Mouse (Mus musculus): ENCODE measurements around the gene Lrrc57. TPM values are rescaled to one million over a fixed set of nuclear protein-coding genes. Genes with fewer than 3 reads are reported as not detected.

Gene Lrrc57
- polyA plus RNA-seq, 1 experiment = 3.5 TPM

- DNase-seq (ENCODE audit: low read depth in 1 of 2, low spot score in 2 of 2) = peak; percentile 77 to 85
- H3K27ac ChIP-seq (ENCODE audit: insufficient read depth, low read length) = peak within 1 kb of the TSS; percentile 78
- H3K36me3 ChIP-seq (ENCODE audit: control insufficient read depth, insufficient read depth, low read length) = no peaks in the 10 kb centered on the region
- under 1% methylated on average over 50 of the region's 50 CpGs for WGBS
- peak within 1 kb of the TSS; percentile 81 for H3K4me3 ChIP-seq (ENCODE audit: extremely low read depth, insufficient read depth, insufficient read length)
- H3K27me3 ChIP-seq (ENCODE audit: control insufficient read depth, insufficient read depth, low read length) = no peaks in the 10 kb centered on the region
- H3K4me1 ChIP-seq (ENCODE audit: control insufficient read depth, insufficient read depth, insufficient read length) = peaks cover 3% of the 10 kb centered on the region; the same call in 1 of the 2 replicates
- TF ChIP-seq POLR2A (IDR thresholded peaks at IDR 0.05; ENCODE audit: low read depth, low read length) (peak; percentile 35; the same call in 1 of the 2 replicates), CTCF (IDR thresholded peaks at IDR 0.05; ENCODE audit: extremely low read depth, insufficient read depth, insufficient read length, insufficient replicate concordance) (no peak)
Observed at GRCm38 (mm10) chr2:120563235-120563990, 45.9 kb downstream of the Lrrc57 start, which contains the start of gene Zfp106. Zfp106 (minus strand) TSS chr2:120563843.

- TF ChIP-seq POLR2A (IDR thresholded peaks at IDR 0.05; ENCODE audit: low read depth, low read length) = no peak
- TF ChIP-seq CTCF (IDR thresholded peaks at IDR 0.05; ENCODE audit: extremely low read depth, insufficient read depth, insufficient read length, insufficient replicate concordance) = no peak
- 12% methylated on average over 9 of the region's 9 CpGs for WGBS
- no peak for DNase-seq (ENCODE audit: low read depth in 1 of 2, low spot score in 2 of 2)
- Histone ChIP-seq H3K4me3 (ENCODE audit: extremely low read depth, insufficient read depth, insufficient read length) (peak overlapping the region; percentile 81), H3K27ac (ENCODE audit: insufficient read depth, low read length) (peak overlapping the region; percentile 78), H3K27me3 (ENCODE audit: control insufficient read depth, insufficient read depth, low read length) (no peaks in the 10 kb centered on the region), H3K4me1 (ENCODE audit: control insufficient read depth, insufficient read depth, insufficient read length) (peaks cover 3% of the 10 kb centered on the region; the same call in 1 of the 2 replicates), H3K36me3 (ENCODE audit: control insufficient read depth, insufficient read depth, low read length) (no peaks in the 10 kb centered on the region)
Observed at GRCm38 (mm10) chr2:120562859-120563234, 46.5 kb downstream of the Lrrc57 start.

- no peaks in the 10 kb centered on the region for H3K27me3 ChIP-seq (ENCODE audit: control insufficient read depth, insufficient read depth, low read length)
- no peak for DNase-seq (ENCODE audit: low read depth in 1 of 2, low spot score in 2 of 2)
- no peaks in the 10 kb centered on the region for H3K36me3 ChIP-seq (ENCODE audit: control insufficient read depth, insufficient read depth, low read length)
- WGBS = 74% methylated on average over 1 of the region's 1 CpGs
- TF ChIP-seq POLR2A (IDR thresholded peaks at IDR 0.05; ENCODE audit: low read depth, low read length) (no peak), CTCF (IDR thresholded peaks at IDR 0.05; ENCODE audit: extremely low read depth, insufficient read depth, insufficient read length, insufficient replicate concordance) (no peak)
- no peak overlapping the region for H3K4me3 ChIP-seq (ENCODE audit: extremely low read depth, insufficient read depth, insufficient read length)
- H3K4me1 ChIP-seq (ENCODE audit: control insufficient read depth, insufficient read depth, insufficient read length) = no peaks in the 10 kb centered on the region
- no peak overlapping the region for H3K27ac ChIP-seq (ENCODE audit: insufficient read depth, low read length)
Observed at GRCm38 (mm10) chr2:120561524-120561923, 47.8 kb downstream of the Lrrc57 start.

DNA sequence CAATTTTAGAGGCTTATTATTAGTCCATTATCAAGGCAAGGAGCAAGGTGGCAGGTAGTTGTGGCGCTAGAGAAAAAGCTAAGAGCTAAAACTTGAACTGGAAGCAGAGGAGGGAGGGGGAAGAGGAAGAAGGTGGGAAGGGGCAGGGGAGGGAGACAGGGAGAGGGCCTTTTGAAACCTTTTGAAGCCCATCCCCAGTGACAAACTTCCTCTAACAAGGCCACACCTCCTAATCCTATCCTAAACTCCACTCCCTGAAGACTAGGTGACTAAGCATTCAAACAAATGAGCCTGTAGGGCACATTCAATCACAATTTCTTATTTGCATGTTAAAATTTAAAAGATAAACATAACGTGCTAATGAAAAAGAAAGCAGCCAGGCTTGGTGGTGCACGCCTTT is 50.5 kb downstream of the Lrrc57 start:
- H3K4me3 ChIP-seq (ENCODE audit: extremely low read depth, insufficient read depth, insufficient read length) = no peak overlapping the region
- no peaks in the 10 kb centered on the region for H3K4me1 ChIP-seq (ENCODE audit: control insufficient read depth, insufficient read depth, insufficient read length)
- H3K27ac ChIP-seq (ENCODE audit: insufficient read depth, low read length) = no peak overlapping the region
- peaks cover 3% of the 10 kb centered on the region; the same call in 1 of the 2 replicates for H3K36me3 ChIP-seq (ENCODE audit: control insufficient read depth, insufficient read depth, low read length)
- 54% methylated on average over 3 of the region's 3 CpGs for WGBS
- no peak for DNase-seq (ENCODE audit: low read depth in 1 of 2, low spot score in 2 of 2)
- TF ChIP-seq CTCF (IDR thresholded peaks at IDR 0.05; ENCODE audit: extremely low read depth, insufficient read depth, insufficient read length, insufficient replicate concordance) = no peak
- TF ChIP-seq POLR2A (IDR thresholded peaks at IDR 0.05; ENCODE audit: low read depth, low read length) = no peak
- no peaks in the 10 kb centered on the region for H3K27me3 ChIP-seq (ENCODE audit: control insufficient read depth, insufficient read depth, low read length)

DNA sequence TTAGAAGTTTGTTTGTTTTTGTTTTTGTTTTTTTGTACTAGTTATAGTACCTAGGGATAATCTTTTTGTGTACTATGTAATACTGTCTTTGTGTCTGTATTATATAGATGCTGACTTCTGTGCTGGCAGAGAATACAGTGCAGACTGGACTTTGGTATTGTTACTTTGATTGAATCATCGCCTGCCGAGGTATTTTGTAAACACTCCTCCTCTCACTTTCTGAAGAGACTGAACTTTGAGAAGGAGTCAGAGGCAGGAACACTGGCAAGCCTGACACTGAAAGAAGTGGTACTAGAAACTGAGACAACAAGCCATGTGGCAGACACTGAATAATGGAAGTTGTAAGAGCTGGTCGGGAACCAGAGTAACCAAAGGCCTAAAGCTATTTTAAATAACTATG is 52.5 kb downstream of the Lrrc57 start:
- Histone ChIP-seq H3K4me3 (ENCODE audit: extremely low read depth, insufficient read depth, insufficient read length) (no peak overlapping the region), H3K36me3 (ENCODE audit: control insufficient read depth, insufficient read depth, low read length) (peaks cover 4% of the 10 kb centered on the region), H3K27me3 (ENCODE audit: control insufficient read depth, insufficient read depth, low read length) (no peaks in the 10 kb centered on the region), H3K4me1 (ENCODE audit: control insufficient read depth, insufficient read depth, insufficient read length) (no peaks in the 10 kb centered on the region), H3K27ac (ENCODE audit: insufficient read depth, low read length) (no peak overlapping the region)
- WGBS = 89% methylated on average over 3 of the region's 3 CpGs
- DNase-seq (ENCODE audit: low read depth in 1 of 2, low spot score in 2 of 2) = no peak
- TF ChIP-seq CTCF (IDR thresholded peaks at IDR 0.05; ENCODE audit: extremely low read depth, insufficient read depth, insufficient read length, insufficient replicate concordance) (no peak), POLR2A (IDR thresholded peaks at IDR 0.05; ENCODE audit: low read depth, low read length) (no peak)

Other genes with a start within 250 kb of the Lrrc57 start
- gene Ganc, start 205.6 kb downstream of the Lrrc57 start, polyA plus RNA-seq (2012; rRNA removed) = 9.6 and 12.8 TPM in 2 replicates
- gene Tmem87a, start 205.4 kb downstream of the Lrrc57 start, polyA plus RNA-seq (2012; rRNA removed) = 6.0 and 7.1 TPM in 2 replicates
- gene Capn3, start 153.5 kb downstream of the Lrrc57 start, polyA plus RNA-seq (2012; rRNA removed) = 2.0 and 3.1 TPM in 2 replicates
- gene Zfp106, start 45.7 kb downstream of the Lrrc57 start, polyA plus RNA-seq (2012; rRNA removed) = 24.3 and 39.8 TPM in 2 replicates
- gene Snap23, start 41.8 kb downstream of the Lrrc57 start, polyA plus RNA-seq (2012; rRNA removed) = 3.9 and 4.0 TPM in 2 replicates
- gene Haus2, start 137 bp downstream of the Lrrc57 start, polyA plus RNA-seq (2012; rRNA removed) = 0.99 and 1.1 TPM in 2 replicates
- 3.7 and 4.4 TPM in 2 replicates for gene Stard9, start 19.6 kb upstream of the Lrrc57 start, polyA plus RNA-seq (2012; rRNA removed)
- 20.3 and 29.7 TPM in 2 replicates for gene Cdan1, start 240.6 kb upstream of the Lrrc57 start, polyA plus RNA-seq (2012; rRNA removed)
- gene Ttbk2, start 241.1 kb upstream of the Lrrc57 start, polyA plus RNA-seq (2012; rRNA removed) = 0.96 and 1.8 TPM in 2 replicates

Measured in spleen, adult 2 months (tissue).